Mouse (Mus musculus): Measurements from ENCODE around the gene Cacna1c. TPM values are rescaled to one million over a fixed set of nuclear protein-coding genes. Genes with fewer than 3 reads are reported as not detected.

Cacna1c gene
- polyA plus RNA-seq (2015; fragmentation: Nextera tagmentation; extraction: Ambion mirVana) = 2.0 and 2.3 TPM in 2 replicates

DNA sequence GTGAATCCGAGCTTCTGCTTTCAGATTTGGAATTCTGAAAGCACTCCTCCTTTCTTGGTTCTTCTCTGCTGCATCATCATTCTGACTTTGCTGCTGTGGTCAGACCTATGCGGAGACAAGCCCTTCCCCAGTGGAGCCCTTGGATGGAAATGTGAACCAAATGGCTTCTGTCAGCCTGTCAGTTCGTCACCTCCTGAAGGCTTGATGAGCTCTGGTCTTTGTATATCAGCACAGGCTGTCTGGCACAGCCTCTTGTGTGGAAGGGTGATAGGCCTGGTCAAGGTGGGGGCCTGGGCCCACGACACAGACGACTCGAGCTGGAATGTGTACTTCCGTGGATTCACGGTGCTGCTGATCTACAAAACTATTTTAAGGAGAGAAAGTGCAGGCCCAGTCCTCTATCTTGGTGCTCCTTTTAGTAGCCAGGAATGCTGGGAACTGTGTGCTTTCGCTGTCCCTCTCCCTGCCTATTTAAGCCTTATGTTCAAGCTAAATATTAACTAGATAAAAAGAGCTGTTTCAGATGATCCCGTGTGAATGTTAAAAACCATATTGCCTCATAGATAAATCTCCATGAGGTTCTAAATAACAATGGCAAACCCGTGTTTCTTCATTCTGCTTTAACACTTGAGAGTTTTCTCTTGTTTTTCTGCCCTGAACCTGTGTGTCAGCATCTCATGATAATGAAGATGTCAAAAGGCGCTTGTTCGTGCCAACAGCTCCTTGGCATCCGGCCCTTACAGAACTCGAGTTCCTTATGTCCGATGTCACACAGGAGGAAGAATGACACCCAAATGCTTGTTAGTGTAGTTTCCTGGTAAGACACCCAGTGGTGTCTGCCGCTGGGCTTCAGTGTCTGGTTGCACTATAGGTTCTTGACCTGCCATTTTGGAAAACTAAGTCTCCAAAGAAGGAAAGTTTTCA, at the start of gene Cacna1c:
Gene Cacna1c (minus strand): TSS at position 37 of the 924 bp plus-strand sequence.
- ATAC-seq (ENCODE audit: low FRiP score, low TSS enrichment) (no peak), DNase-seq (ENCODE audit: low spot score) (no peak)
- WGBS = 54% methylated on average over 17 of the region's 17 CpGs
- Histone ChIP-seq H3K4me2 (replicated peaks; ENCODE audit: low read depth) (no peak within 1 kb of the TSS), H3K9ac (ENCODE audit: low read length) (no peak within 1 kb of the TSS), H3K4me3 (ENCODE audit: low read depth, low read length) (no peak within 1 kb of the TSS), H3K4me1 (replicated peaks; ENCODE audit: control insufficient read depth, insufficient read depth) (peaks cover 7% of the 10 kb centered on the region; the same call in 1 of the 2 replicates), H3K27me3 (ENCODE audit: control insufficient read depth, insufficient read depth, low read length) (no peaks in the 10 kb centered on the region), H3K9me3 (ENCODE audit: control insufficient read depth, low read length) (no peaks in the 10 kb centered on the region), H3K36me3 (ENCODE audit: control insufficient read depth, insufficient read depth, low read length) (peaks cover 9% of the 10 kb centered on the region; the same call in 1 of the 2 replicates), H3K27ac (replicated peaks) (no peak within 1 kb of the TSS)
- no peak for TF ChIP-seq EP300 (optimal IDR thresholded peaks at IDR 0.05)
- no peak for TF ChIP-seq CTCF (IDR thresholded peaks at IDR 0.05; ENCODE audit: low read depth)

DNA sequence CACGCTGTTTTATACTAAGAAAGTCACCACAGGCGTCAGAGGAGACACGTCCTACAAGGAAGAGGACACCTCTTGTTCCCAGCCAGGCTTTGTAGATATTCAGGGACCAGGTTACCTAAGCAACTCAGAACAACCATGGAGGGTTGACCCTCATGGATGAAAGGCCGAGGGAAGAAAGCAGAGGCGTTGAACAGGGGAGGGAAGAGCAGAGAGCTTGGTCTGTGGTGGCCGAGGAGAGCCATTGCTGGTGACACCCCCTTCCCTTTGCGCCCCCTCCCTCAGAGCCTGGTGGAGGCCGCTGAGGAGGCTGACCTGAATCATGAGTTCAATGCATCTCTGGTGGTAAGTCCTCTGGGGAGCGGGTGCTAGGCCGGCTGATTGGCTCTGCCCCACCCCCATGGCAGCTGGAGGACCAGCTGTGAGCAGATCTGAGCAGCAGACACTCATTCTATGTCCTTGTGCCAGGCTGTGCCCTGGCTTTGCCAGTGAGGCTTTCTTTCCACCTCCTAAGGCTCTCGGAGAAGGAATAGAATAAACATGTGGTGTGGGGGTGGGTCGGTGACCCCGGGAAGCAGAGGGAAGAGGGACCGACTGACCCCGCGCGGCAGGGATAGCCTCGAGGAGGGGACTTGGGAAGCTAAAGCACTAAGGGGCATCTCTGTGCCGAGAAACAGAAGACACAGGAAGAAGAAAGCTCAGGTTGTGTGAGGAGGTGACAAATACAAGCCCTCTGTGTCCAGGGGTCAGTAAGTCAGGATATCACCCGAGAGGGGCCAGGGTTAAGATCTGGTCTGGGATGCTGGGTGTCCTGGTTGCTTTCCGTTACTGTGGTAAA, 44.9 kb upstream of the Cacna1c start:
- no peak overlapping the region for H3K4me3 ChIP-seq (ENCODE audit: low read depth, low read length)
- no peak overlapping the region for H3K9ac ChIP-seq (ENCODE audit: low read length)
- no peaks in the 10 kb centered on the region for H3K27me3 ChIP-seq (ENCODE audit: control insufficient read depth, insufficient read depth, low read length)
- 45% methylated on average over 19 of the region's 21 CpGs for WGBS
- no peak for DNase-seq (ENCODE audit: low spot score)
- H3K27ac ChIP-seq (replicated peaks) = no peak overlapping the region
- no peak overlapping the region for H3K4me2 ChIP-seq (replicated peaks; ENCODE audit: low read depth)
- 0 out of 2 replicates have a peak, but pooled peaks have one; percentile 34 for ATAC-seq (ENCODE audit: low FRiP score, low TSS enrichment)
- no peaks in the 10 kb centered on the region for H3K4me1 ChIP-seq (replicated peaks; ENCODE audit: control insufficient read depth, insufficient read depth)
- TF ChIP-seq EP300 (optimal IDR thresholded peaks at IDR 0.05) = no peak
- TF ChIP-seq CTCF (IDR thresholded peaks at IDR 0.05; ENCODE audit: low read depth) = no peak
- no peaks in the 10 kb centered on the region for H3K36me3 ChIP-seq (ENCODE audit: control insufficient read depth, insufficient read depth, low read length)
- H3K9me3 ChIP-seq (ENCODE audit: control insufficient read depth, low read length) = no peaks in the 10 kb centered on the region

DNA sequence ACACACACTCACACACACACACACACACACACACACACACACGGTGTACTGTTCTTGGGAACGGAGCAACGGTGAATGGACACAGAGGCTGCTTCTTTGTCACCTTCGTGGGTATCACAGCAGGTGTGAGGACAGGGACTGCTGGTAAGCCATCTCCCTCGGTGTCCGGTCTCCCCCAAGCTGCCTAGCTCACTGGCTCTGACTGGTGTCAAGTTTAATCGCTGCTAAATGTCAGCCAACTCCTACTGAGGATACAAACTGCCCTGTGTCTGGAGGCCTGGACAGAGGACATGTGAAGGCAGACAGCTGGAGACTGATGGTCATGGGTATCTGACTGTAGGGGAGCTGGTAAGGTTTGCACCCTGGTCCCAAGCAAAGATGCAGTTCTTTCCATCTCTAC, 44.0 kb upstream of the Cacna1c start:
- H3K27ac ChIP-seq (replicated peaks) = no peak overlapping the region
- WGBS = 65% methylated on average over 7 of the region's 7 CpGs
- H3K9me3 ChIP-seq (ENCODE audit: control insufficient read depth, low read length) = no peaks in the 10 kb centered on the region
- no peaks in the 10 kb centered on the region for H3K4me1 ChIP-seq (replicated peaks; ENCODE audit: control insufficient read depth, insufficient read depth)
- TF ChIP-seq EP300 (optimal IDR thresholded peaks at IDR 0.05) (no peak), CTCF (IDR thresholded peaks at IDR 0.05; ENCODE audit: low read depth) (no peak)
- DNase-seq (ENCODE audit: low spot score) = no peak
- H3K4me3 ChIP-seq (ENCODE audit: low read depth, low read length) = no peak overlapping the region
- ATAC-seq (ENCODE audit: low FRiP score, low TSS enrichment) = no peak
- H3K36me3 ChIP-seq (ENCODE audit: control insufficient read depth, insufficient read depth, low read length) = no peaks in the 10 kb centered on the region
- no peaks in the 10 kb centered on the region for H3K27me3 ChIP-seq (ENCODE audit: control insufficient read depth, insufficient read depth, low read length)
- H3K4me2 ChIP-seq (replicated peaks; ENCODE audit: low read depth) = no peak overlapping the region
- no peak overlapping the region for H3K9ac ChIP-seq (ENCODE audit: low read length)

DNA sequence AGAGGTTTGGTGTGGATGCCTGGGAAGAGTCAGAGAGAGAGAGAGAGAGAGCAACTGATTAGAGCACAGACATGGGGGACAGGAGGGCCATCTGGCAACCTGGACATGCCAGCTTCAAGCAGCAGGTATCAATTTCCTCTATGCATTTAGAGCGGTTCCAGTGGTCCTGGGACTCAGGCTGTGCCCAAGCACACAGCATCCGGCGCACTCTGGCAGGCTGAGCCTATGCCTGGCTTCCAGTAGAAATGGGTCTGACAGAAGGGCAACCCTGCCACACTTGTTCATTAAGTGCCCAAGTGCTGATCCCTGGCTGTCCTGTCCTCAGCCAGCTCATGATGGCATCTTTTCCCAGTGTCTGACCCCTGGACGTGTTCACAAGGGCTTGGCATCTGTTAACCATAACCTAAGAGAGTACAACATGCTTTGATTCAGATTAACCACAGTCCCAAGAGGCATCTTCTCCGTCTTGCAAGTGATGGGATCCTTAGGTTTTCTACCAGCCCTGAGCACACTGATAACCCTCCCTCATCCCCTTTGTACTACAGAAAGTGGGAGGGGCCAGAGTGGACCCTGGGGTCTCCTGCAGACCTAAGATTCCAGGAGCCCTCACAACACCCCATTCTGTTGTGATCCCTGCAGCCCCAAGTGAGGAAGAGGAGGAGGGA, 43.3 kb upstream of the Cacna1c start:
- DNase-seq (ENCODE audit: low spot score) = no peak
- Histone ChIP-seq H3K36me3 (ENCODE audit: control insufficient read depth, insufficient read depth, low read length) (no peaks in the 10 kb centered on the region), H3K4me1 (replicated peaks; ENCODE audit: control insufficient read depth, insufficient read depth) (no peaks in the 10 kb centered on the region), H3K4me2 (replicated peaks; ENCODE audit: low read depth) (no peak overlapping the region), H3K27me3 (ENCODE audit: control insufficient read depth, insufficient read depth, low read length) (no peaks in the 10 kb centered on the region), H3K4me3 (ENCODE audit: low read depth, low read length) (no peak overlapping the region), H3K9ac (ENCODE audit: low read length) (no peak overlapping the region), H3K9me3 (ENCODE audit: control insufficient read depth, low read length) (no peaks in the 10 kb centered on the region), H3K27ac (replicated peaks) (no peak overlapping the region)
- WGBS = 83% methylated on average over 5 of the region's 5 CpGs
- TF ChIP-seq EP300 (optimal IDR thresholded peaks at IDR 0.05) (no peak), CTCF (IDR thresholded peaks at IDR 0.05; ENCODE audit: low read depth) (no peak)
- no peak for ATAC-seq (ENCODE audit: low FRiP score, low TSS enrichment)

DNA sequence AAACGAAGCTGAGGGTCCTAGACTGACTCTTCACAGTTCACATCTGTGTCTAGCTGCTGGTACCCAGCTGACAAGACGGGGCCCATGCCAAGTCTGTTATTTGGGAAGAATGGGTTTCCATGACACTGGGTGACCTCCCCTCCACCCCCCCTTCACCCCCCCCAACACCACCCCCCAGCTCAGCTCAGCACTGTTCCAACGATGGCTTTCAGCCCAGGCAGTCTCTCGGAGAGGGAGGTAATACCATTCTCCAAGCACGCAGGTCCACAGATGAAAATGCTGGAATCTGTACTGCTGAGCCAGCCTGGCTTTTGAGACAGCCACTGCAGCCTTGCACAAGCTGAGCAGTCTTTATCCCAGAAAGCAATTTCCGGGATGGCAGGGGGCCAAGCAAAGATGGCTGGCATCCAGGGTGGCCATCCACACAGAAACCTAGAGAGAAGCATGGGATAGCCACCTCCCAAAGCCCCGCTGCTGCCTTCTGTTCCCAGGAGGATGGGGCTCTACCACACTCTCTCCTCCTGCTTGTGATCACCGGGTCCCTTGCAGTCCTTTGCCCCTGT, 41.3 kb upstream of the Cacna1c start:
- H3K27me3 ChIP-seq (ENCODE audit: control insufficient read depth, insufficient read depth, low read length) = no peaks in the 10 kb centered on the region
- no peak overlapping the region for H3K9ac ChIP-seq (ENCODE audit: low read length)
- H3K4me2 ChIP-seq (replicated peaks; ENCODE audit: low read depth) = no peak overlapping the region
- DNase-seq (ENCODE audit: low spot score) (peak; percentile 36), ATAC-seq (ENCODE audit: low FRiP score, low TSS enrichment) (peak; percentile 41; the same call in 1 of the 2 replicates)
- H3K36me3 ChIP-seq (ENCODE audit: control insufficient read depth, insufficient read depth, low read length) = no peaks in the 10 kb centered on the region
- WGBS = 48% methylated on average over 8 of the region's 8 CpGs
- TF ChIP-seq CTCF (IDR thresholded peaks at IDR 0.05; ENCODE audit: low read depth) (peak; percentile 3; the same call in 1 of the 2 replicates), EP300 (optimal IDR thresholded peaks at IDR 0.05) (no peak)
- H3K4me1 ChIP-seq (replicated peaks; ENCODE audit: control insufficient read depth, insufficient read depth) = no peaks in the 10 kb centered on the region
- no peak overlapping the region for H3K27ac ChIP-seq (replicated peaks)
- no peaks in the 10 kb centered on the region for H3K9me3 ChIP-seq (ENCODE audit: control insufficient read depth, low read length)
- no peak overlapping the region for H3K4me3 ChIP-seq (ENCODE audit: low read depth, low read length)
